Mouse (Mus musculus) forebrain, embryonic 14.5 days (tissue): ENCODE results near the gene Tfap4. TPM values are rescaled to one million over a fixed set of nuclear protein-coding genes. Genes with fewer than 3 reads are reported as not detected.

ENCODE experiments used
- ATAC-seq: fragments of 200-750 bp; cut with Nextera tagmentation; 2 replicates; pipeline ENCODE4 v1.8.0; 2017; ENCODE audit warnings: mild to moderate bottlenecking, moderate library complexity
- DNase-seq: peaks from one replicate; pipeline ENCODE4 v3.0.0-alpha.2; 2015; ENCODE audit warnings: low spot score
- H3K27ac ChIP-seq: fragments of 300-500 bp; sonication (generic); 2 replicates; pipeline ENCODE4 v1.5.1; 2014; ENCODE audit warnings: low read depth, mild to moderate bottlenecking, control low read depth, low read length, moderate library complexity
- H3K27me3 ChIP-seq: fragments of 300-500 bp; sonication (generic); replicated peaks from 2 replicates; pipeline ENCODE4 v1.6.1; 2014; ENCODE audit warnings: low read length, control low read depth, mixed read lengths; ENCODE audit not compliant: control insufficient read depth, insufficient read depth
- H3K36me3 ChIP-seq: fragments of 300-500 bp; sonication (generic); 2 replicates; pipeline ENCODE4 v1.6.1; 2014; ENCODE audit warnings: low read length, control low read depth; ENCODE audit not compliant: control insufficient read depth, insufficient read depth
- H3K4me1 ChIP-seq: fragments of 300-500 bp; sonication (generic); 2 replicates; pipeline ENCODE4 v1.6.1; 2014; ENCODE audit warnings: antibody characterized with exemption, low read length, control low read depth; ENCODE audit not compliant: control insufficient read depth, insufficient read depth
- H3K4me2 ChIP-seq: fragments of 300-500 bp; sonication (generic); 2 replicates; pipeline ENCODE4 v1.6.1; 2014; ENCODE audit warnings: mild to moderate bottlenecking, control low read depth, low read length
- H3K4me3 ChIP-seq: fragments of 300-500 bp; sonication (generic); 2 replicates; pipeline ENCODE4 v1.5.1; 2014; ENCODE audit warnings: low read depth, low read length, control low read depth
- H3K9ac ChIP-seq: fragments of 300-500 bp; sonication (generic); 2 replicates; pipeline ENCODE4 v1.6.1; 2014; ENCODE audit warnings: mild to moderate bottlenecking, low read length, control low read depth, moderate library complexity
- H3K9me3 ChIP-seq: fragments of 300-500 bp; sonication (generic); replicated peaks from 2 replicates; pipeline ENCODE4 v1.6.1; 2016; ENCODE audit warnings: low read length, control low read depth, mixed read lengths; ENCODE audit not compliant: control insufficient read depth
- WGBS: fragments of 180-500 bp; shearing (Covaris S2); extraction: QIAGEN DNeasy Blood & Tissue Kit; methylation state at CpG from one replicate; pipeline ENCODE4 v1.1.7; 2014; 5-methylcytosine and 5-hydroxymethylcytosine counted together
- polyA plus RNA-seq: library from polyadenylated mRNA; unstranded; fragments of >200 nt; fragmentation: Nextera tagmentation; extraction: Ambion mirVana; gene quantifications from 2 replicates; pipeline ENCODE4 v1.2.1, GENCODE M21; 2014

Tfap4 gene
- polyA plus RNA-seq, 1 experiment from 2014 or later: 9.1 TPM

DNA sequence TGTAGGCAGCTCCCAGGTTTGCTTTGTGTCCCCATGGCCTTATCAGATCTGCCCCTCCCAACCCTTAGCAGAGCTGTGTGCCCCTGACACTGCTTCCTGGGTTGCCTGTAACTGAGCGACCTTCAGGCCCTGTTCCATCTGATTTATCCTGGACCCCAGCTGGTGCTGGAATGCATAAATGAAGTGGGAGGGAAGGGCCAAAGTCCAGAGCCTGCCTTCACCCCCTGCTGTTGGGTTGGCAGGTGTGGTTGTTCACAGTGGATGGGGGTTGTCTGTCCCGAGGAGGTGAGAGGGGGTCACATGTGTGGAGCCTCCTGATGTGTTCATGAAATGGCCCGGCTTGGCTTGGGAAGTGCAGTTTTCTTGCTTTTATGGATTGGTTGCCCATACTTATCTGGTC, 42.5 kb upstream of the Tfap4 start:
- WGBS: 27% methylated on average over 3 of the region's 3 CpGs
- H3K9ac ChIP-seq: no peak overlapping the region

DNA sequence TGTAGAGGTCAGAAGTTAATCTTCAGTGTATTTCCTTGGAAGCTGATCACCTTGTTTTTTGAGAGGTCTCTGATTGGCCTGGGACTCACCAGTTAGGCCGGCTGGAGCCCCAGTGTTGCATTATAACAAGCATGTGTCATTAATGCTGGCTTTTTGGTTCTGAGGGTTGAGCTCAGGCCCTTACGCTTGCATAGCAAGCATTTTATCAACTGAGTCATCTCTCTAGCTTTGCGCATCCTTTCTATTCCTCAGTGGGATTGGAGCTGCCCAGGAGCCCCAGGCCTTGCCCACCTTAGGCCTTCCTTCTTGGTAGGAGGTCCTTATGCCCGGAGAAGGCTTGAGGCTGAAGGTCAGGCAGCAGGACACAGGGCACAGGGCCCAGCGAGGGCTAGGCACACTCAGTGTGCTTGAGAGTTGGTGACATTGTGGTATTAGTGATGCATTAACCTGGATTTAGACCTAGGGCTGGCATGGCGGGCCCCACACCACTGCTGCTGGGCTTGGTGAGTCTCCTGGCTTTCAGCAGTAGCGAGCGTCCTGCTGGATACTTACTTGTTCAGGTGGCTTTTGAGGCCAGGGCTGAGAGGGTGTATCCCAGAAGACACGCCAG, 41.2 kb upstream of the Tfap4 start:
- WGBS: 83% methylated on average over 9 of the region's 9 CpGs
- Histone ChIP-seq H3K27me3 (no peaks in the 10 kb centered on the region), H3K4me3 (no peak overlapping the region), H3K4me1 (peaks cover 48% of the 10 kb centered on the region), H3K36me3 (no peaks in the 10 kb centered on the region), H3K9ac (no peak overlapping the region), H3K9me3 (no peaks in the 10 kb centered on the region), H3K27ac (no peak overlapping the region), H3K4me2 (no peak overlapping the region)
- ATAC-seq (no peak), DNase-seq (no peak)

More for the DNA sequence above, 42.5 kb upstream of the Tfap4 start:
- H3K9me3 ChIP-seq: no peaks in the 10 kb centered on the region
- H3K4me2 ChIP-seq: no peak overlapping the region
- ATAC-seq (no peak), DNase-seq (no peak)
- H3K36me3 ChIP-seq: no peaks in the 10 kb centered on the region
- H3K27me3 ChIP-seq: no peaks in the 10 kb centered on the region
- no peak overlapping the region for H3K4me3 ChIP-seq
- peak overlapping the region; percentile 21; the same call in 1 of the 2 replicates for H3K27ac ChIP-seq
- peaks cover 43% of the 10 kb centered on the region for H3K4me1 ChIP-seq

GRCm38 (mm10) chr16:4599616-4600015, 40.0 kb upstream of the Tfap4 start:
- no peaks in the 10 kb centered on the region for H3K36me3 ChIP-seq
- no peak overlapping the region for H3K4me2 ChIP-seq
- no peaks in the 10 kb centered on the region for H3K27me3 ChIP-seq
- no peak overlapping the region for H3K4me3 ChIP-seq
- 88% methylated on average over 3 of the region's 3 CpGs for WGBS
- no peaks in the 10 kb centered on the region for H3K9me3 ChIP-seq
- no peak overlapping the region for H3K9ac ChIP-seq
- DNase-seq (no peak), ATAC-seq (no peak)
- H3K4me1 ChIP-seq: peaks cover 48% of the 10 kb centered on the region
- no peak overlapping the region for H3K27ac ChIP-seq

- Histone ChIP-seq H3K9me3 (no peaks in the 10 kb centered on the region), H3K36me3 (no peaks in the 10 kb centered on the region), H3K27me3 (no peaks in the 10 kb centered on the region), H3K27ac (peak overlapping the region; percentile 14; the same call in 1 of the 2 replicates), H3K4me3 (no peak overlapping the region), H3K4me1 (peaks cover 48% of the 10 kb centered on the region), H3K4me2 (no peak overlapping the region), H3K9ac (0 out of 2 replicates have a peak overlapping the region, but pooled peaks have one; percentile 29)
- WGBS: 29% methylated on average over 6 of the region's 6 CpGs
- ATAC-seq (no peak), DNase-seq (peak; percentile 33)
Observed at GRCm38 (mm10) chr16:4598891-4599543, 39.4 kb upstream of the Tfap4 start.

- Histone ChIP-seq H3K9ac (peak overlapping the region; percentile 13; the same call in 1 of the 2 replicates), H3K4me3 (no peak overlapping the region), H3K9me3 (no peaks in the 10 kb centered on the region), H3K4me2 (no peak overlapping the region), H3K27me3 (no peaks in the 10 kb centered on the region), H3K4me1 (peaks cover 49% of the 10 kb centered on the region), H3K36me3 (no peaks in the 10 kb centered on the region), H3K27ac (no peak overlapping the region)
- 66% methylated on average over 5 of the region's 5 CpGs for WGBS
- DNase-seq (no peak), ATAC-seq (no peak)
Observed at GRCm38 (mm10) chr16:4598041-4598440, 38.4 kb upstream of the Tfap4 start.

DNA sequence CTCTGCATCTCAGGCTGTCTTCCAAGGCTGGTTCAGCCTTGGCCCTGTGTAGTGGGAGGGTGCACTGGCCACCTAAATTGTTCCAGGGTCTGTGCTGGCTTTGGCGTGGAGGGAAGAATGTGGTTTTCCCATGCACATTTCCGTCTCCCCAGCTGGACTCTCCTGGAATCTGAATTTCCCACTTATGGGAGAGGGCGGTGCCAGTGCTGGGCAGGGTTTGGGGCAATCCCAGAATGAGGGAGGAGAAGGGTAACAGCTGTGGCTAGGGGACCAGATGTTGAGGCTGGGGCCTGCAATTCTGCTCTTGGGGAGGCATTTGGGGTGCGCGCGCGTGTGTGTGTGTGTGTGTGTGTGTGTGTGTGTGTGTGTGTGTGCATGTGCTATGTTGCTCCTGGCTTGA, 37.6 kb upstream of the Tfap4 start:
- no peak for ATAC-seq
- Histone ChIP-seq H3K9me3 (no peaks in the 10 kb centered on the region), H3K4me3 (0 out of 2 replicates have a peak overlapping the region, but pooled peaks have one; percentile 2), H3K9ac (peak overlapping the region; percentile 90), H3K36me3 (no peaks in the 10 kb centered on the region), H3K4me2 (peak overlapping the region; percentile 93; the same call in 1 of the 2 replicates), H3K27me3 (no peaks in the 10 kb centered on the region), H3K4me1 (peaks cover 45% of the 10 kb centered on the region), H3K27ac (no peak overlapping the region)
- WGBS: 65% methylated on average over 7 of the region's 7 CpGs
- no peak for DNase-seq

- H3K36me3 ChIP-seq: no peaks in the 10 kb centered on the region
- no peak for DNase-seq
- no peak overlapping the region for H3K27ac ChIP-seq
- H3K4me1 ChIP-seq: peaks cover 42% of the 10 kb centered on the region
- peak overlapping the region; percentile 90 for H3K9ac ChIP-seq
- H3K4me3 ChIP-seq: peak overlapping the region; percentile 73; the same call in 1 of the 2 replicates
- no peak for ATAC-seq
- H3K27me3 ChIP-seq: no peaks in the 10 kb centered on the region
- H3K4me2 ChIP-seq: peak overlapping the region; percentile 93
- WGBS: 33% methylated on average over 2 of the region's 2 CpGs
- no peaks in the 10 kb centered on the region for H3K9me3 ChIP-seq
Observed at GRCm38 (mm10) chr16:4596836-4597235, 37.2 kb upstream of the Tfap4 start.

- ATAC-seq: no peak
Observed at GRCm38 (mm10) chr16:4596141-4596728, 36.6 kb upstream of the Tfap4 start.

More at GRCm38 (mm10) chr16:4596141-4596728, 36.6 kb upstream of the Tfap4 start:
- Histone ChIP-seq H3K27me3 (no peaks in the 10 kb centered on the region), H3K9ac (peak overlapping the region; percentile 90), H3K36me3 (no peaks in the 10 kb centered on the region), H3K27ac (peak overlapping the region; percentile 93), H3K4me2 (peak overlapping the region; percentile 93), H3K4me1 (peaks cover 42% of the 10 kb centered on the region), H3K9me3 (no peaks in the 10 kb centered on the region), H3K4me3 (peak overlapping the region; percentile 73)
- 11% methylated on average over 3 of the region's 3 CpGs for WGBS
- peak; percentile 33 for DNase-seq
